Mouse (Mus musculus) kidney, adult 18-20 months (tissue): ENCODE measurements at regions not wholly inside any gene's neighbourhood (a gene's known extent, or its start where the extent isn't known, plus 50 kb on each side); places are given as distances from the start of the nearest gene placed in this dataset.

Experiments
- DNase-seq: peaks from one replicate; pipeline ENCODE4 v3.0.0; 2021

GRCm38 (mm10) chr12:92589725-92590124, 740.8 kb upstream of the Sel1l start:
- no peak for DNase-seq

- no peak for DNase-seq
These were observed 740.3 kb upstream of the Sel1l start for GRCm38 (mm10) chr12:92589305-92589704.

GRCm38 (mm10) chr12:92578596-92578995, 729.6 kb upstream of the Sel1l start:
- no peak for DNase-seq
